Mouse (Mus musculus): Measurements from ENCODE around the gene Slc39a5. TPM values are rescaled to one million over a fixed set of nuclear protein-coding genes. Genes with fewer than 3 reads are reported as not detected.

The Slc39a5 gene
- polyA plus RNA-seq, 1 experiment from 2014 or later: 0.10 TPM

DNA sequence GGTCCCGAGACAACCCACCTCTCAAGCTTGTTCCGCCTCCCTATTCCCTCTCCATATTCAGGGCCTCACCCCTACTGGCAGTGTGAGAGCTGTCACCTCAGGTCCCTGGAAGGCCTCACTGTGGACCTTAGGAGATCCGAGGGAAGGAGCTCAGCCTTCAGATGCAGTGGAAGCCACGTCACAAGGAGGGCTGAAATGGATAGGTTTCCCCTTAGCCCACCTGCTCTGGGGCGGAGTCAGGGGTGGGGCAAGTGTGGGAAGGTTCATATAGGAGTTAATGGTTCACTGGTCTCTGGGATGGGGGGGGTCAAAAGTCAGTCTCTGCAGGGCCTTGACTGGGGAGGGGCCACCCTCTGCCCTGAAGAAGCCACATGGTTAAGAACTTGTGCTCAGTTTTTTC is 691 bp downstream of the Slc39a5 start:
- ATAC-seq: no peak
- no peak overlapping the region for H3K27ac ChIP-seq (ENCODE audit: low read length)
- WGBS: 36% methylated on average over 5 of the region's 5 CpGs
- H3K9ac ChIP-seq (replicated peaks; ENCODE audit: low read depth, low read length): no peak overlapping the region
- H3K4me3 ChIP-seq (replicated peaks; ENCODE audit: low read length): no peak overlapping the region
- H3K4me1 ChIP-seq (replicated peaks; ENCODE audit: control insufficient read depth, insufficient read depth, low read length): no peaks in the 10 kb centered on the region
- no peaks in the 10 kb centered on the region for H3K9me3 ChIP-seq (ENCODE audit: control insufficient read depth, low read length)
- no peaks in the 10 kb centered on the region for H3K27me3 ChIP-seq (replicated peaks; ENCODE audit: control insufficient read depth, insufficient read depth, low read length)
- H3K36me3 ChIP-seq (ENCODE audit: control insufficient read depth, insufficient read depth): no peaks in the 10 kb centered on the region
- H3K4me2 ChIP-seq (ENCODE audit: low read length): no peak overlapping the region

- Histone ChIP-seq H3K9ac (replicated peaks; ENCODE audit: low read depth, low read length) (no peak overlapping the region), H3K4me2 (ENCODE audit: low read length) (no peak overlapping the region), H3K4me3 (replicated peaks; ENCODE audit: low read length) (no peak overlapping the region), H3K4me1 (replicated peaks; ENCODE audit: control insufficient read depth, insufficient read depth, low read length) (no peaks in the 10 kb centered on the region), H3K9me3 (ENCODE audit: control insufficient read depth, low read length) (no peaks in the 10 kb centered on the region), H3K36me3 (ENCODE audit: control insufficient read depth, insufficient read depth) (peaks cover 6% of the 10 kb centered on the region; the same call in 1 of the 2 replicates), H3K27me3 (replicated peaks; ENCODE audit: control insufficient read depth, insufficient read depth, low read length) (no peaks in the 10 kb centered on the region), H3K27ac (ENCODE audit: low read length) (no peak overlapping the region)
- no peak for ATAC-seq
- 58% methylated on average over 7 of the region's 7 CpGs for WGBS
Measured at GRCm38 (mm10) chr10:128397466-128397865, 3.6 kb downstream of the Slc39a5 start.

DNA sequence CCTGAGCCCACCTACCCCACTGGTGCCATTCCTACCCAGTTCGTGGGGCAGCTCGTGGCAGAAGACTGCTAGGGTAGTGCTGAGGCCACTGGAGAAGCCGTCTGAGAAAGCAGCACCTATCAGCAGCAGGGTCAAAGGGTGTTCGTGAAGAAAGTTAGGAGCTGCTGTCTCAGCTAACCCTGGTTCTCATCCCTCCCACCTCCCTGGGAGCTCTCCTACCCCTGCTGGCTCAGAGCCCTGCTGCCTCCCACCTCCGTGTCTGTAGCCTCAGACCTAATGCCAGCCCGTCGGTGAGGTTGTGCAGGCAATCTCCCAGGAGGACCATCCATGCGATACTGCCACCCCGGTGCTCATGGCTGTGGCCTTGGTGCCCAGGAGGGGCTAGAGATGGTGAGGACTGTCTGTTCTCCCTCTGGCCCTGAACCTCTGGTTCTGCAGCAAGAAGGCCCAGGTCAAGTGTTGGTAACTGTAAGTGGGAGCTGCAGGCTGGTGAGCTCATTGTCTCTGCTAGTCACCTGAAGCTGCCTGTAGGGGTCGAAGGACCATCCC is 4.2 kb downstream of the Slc39a5 start:
- H3K27ac ChIP-seq (ENCODE audit: low read length): no peak overlapping the region
- no peaks in the 10 kb centered on the region for H3K9me3 ChIP-seq (ENCODE audit: control insufficient read depth, low read length)
- H3K4me1 ChIP-seq (replicated peaks; ENCODE audit: control insufficient read depth, insufficient read depth, low read length): no peaks in the 10 kb centered on the region
- no peak overlapping the region for H3K4me3 ChIP-seq (replicated peaks; ENCODE audit: low read length)
- no peak overlapping the region for H3K4me2 ChIP-seq (ENCODE audit: low read length)
- peaks cover 6% of the 10 kb centered on the region; the same call in 1 of the 2 replicates for H3K36me3 ChIP-seq (ENCODE audit: control insufficient read depth, insufficient read depth)
- no peak for ATAC-seq
- 69% methylated on average over 10 of the region's 10 CpGs for WGBS
- no peak overlapping the region for H3K9ac ChIP-seq (replicated peaks; ENCODE audit: low read depth, low read length)
- no peaks in the 10 kb centered on the region for H3K27me3 ChIP-seq (replicated peaks; ENCODE audit: control insufficient read depth, insufficient read depth, low read length)

DNA sequence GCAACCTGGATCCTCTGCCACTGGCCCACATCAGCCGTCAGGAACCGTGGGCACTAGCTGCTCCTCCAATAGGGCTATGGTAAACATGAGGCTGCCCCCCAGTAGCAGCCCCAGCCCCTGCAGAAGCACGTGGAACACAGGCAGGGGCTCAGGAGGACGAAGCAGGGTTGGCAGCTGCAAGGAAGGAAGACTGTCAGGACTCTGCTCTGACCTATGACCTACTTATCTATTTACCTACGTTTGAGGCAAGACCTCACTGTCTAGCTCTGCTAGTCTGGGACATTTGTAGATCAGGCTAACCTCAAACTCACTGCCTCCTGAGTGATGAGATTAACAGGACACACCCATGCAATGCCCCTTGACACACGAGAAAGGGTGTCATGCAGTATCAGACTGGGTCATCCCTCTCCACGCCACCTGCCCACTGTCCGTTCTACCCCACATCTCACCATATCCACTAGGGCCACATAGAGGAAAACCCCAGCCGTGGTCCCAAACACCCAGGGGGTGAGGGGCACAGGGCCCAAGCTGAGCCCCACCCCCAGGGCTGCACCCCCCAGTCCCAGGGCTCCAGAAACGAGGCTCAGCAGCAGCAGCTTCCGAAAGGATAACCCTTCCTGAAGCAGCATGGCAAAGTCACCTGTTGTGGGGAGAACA is 4.9 kb downstream of the Slc39a5 start:
- WGBS: 68% methylated on average over 11 of the region's 11 CpGs
- H3K36me3 ChIP-seq (ENCODE audit: control insufficient read depth, insufficient read depth): peaks cover 8% of the 10 kb centered on the region; the same call in 1 of the 2 replicates
- no peaks in the 10 kb centered on the region for H3K4me1 ChIP-seq (replicated peaks; ENCODE audit: control insufficient read depth, insufficient read depth, low read length)
- H3K9ac ChIP-seq (replicated peaks; ENCODE audit: low read depth, low read length): no peak overlapping the region
- H3K9me3 ChIP-seq (ENCODE audit: control insufficient read depth, low read length): no peaks in the 10 kb centered on the region
- no peak overlapping the region for H3K4me3 ChIP-seq (replicated peaks; ENCODE audit: low read length)
- H3K27ac ChIP-seq (ENCODE audit: low read length): no peak overlapping the region
- H3K27me3 ChIP-seq (replicated peaks; ENCODE audit: control insufficient read depth, insufficient read depth, low read length): no peaks in the 10 kb centered on the region
- ATAC-seq: no peak
- H3K4me2 ChIP-seq (ENCODE audit: low read length): no peak overlapping the region

DNA sequence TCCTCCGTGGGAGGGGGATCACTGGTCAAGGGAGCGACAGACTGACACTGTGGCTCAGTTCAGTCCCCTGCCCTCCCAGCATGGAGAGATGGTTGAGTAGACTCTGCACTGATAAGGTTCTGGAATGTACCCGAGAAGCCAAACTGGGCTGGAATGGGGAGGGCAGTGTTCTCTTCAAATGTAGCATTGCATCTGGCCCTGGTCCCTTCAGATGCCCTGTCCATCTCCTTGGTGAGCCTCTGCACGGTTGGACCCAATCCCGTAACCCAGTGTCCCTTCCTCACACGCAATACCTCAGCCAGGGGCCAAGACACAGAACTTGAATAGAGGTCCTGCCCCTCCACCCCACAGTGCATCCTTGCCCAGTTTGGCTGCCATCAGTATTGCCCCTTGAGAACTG is 9.2 kb downstream of the Slc39a5 start:
- H3K4me3 ChIP-seq (replicated peaks; ENCODE audit: low read length): no peak overlapping the region
- no peak overlapping the region for H3K27ac ChIP-seq (ENCODE audit: low read length)
- H3K27me3 ChIP-seq (replicated peaks; ENCODE audit: control insufficient read depth, insufficient read depth, low read length): no peaks in the 10 kb centered on the region
- no peaks in the 10 kb centered on the region for H3K9me3 ChIP-seq (ENCODE audit: control insufficient read depth, low read length)
- H3K9ac ChIP-seq (replicated peaks; ENCODE audit: low read depth, low read length): no peak overlapping the region
- H3K4me2 ChIP-seq (ENCODE audit: low read length): no peak overlapping the region
- no peaks in the 10 kb centered on the region for H3K4me1 ChIP-seq (replicated peaks; ENCODE audit: control insufficient read depth, insufficient read depth, low read length)
- WGBS: 86% methylated on average over 6 of the region's 6 CpGs
- no peak for ATAC-seq
- H3K36me3 ChIP-seq (ENCODE audit: control insufficient read depth, insufficient read depth): peaks cover 47% of the 10 kb centered on the region

GRCm38 (mm10) chr10:128390366-128390765 is 10.7 kb downstream of the Slc39a5 start:
- H3K27me3 ChIP-seq (replicated peaks; ENCODE audit: control insufficient read depth, insufficient read depth, low read length): no peaks in the 10 kb centered on the region
- no peak overlapping the region for H3K27ac ChIP-seq (ENCODE audit: low read length)
- peaks cover 54% of the 10 kb centered on the region for H3K36me3 ChIP-seq (ENCODE audit: control insufficient read depth, insufficient read depth)
- no peak for ATAC-seq
- 87% methylated on average over 12 of the region's 12 CpGs for WGBS
- no peaks in the 10 kb centered on the region for H3K4me1 ChIP-seq (replicated peaks; ENCODE audit: control insufficient read depth, insufficient read depth, low read length)
- H3K4me2 ChIP-seq (ENCODE audit: low read length): no peak overlapping the region
- H3K9me3 ChIP-seq (ENCODE audit: control insufficient read depth, low read length): no peaks in the 10 kb centered on the region
- H3K4me3 ChIP-seq (replicated peaks; ENCODE audit: low read length): no peak overlapping the region
- no peak overlapping the region for H3K9ac ChIP-seq (replicated peaks; ENCODE audit: low read depth, low read length)

DNA sequence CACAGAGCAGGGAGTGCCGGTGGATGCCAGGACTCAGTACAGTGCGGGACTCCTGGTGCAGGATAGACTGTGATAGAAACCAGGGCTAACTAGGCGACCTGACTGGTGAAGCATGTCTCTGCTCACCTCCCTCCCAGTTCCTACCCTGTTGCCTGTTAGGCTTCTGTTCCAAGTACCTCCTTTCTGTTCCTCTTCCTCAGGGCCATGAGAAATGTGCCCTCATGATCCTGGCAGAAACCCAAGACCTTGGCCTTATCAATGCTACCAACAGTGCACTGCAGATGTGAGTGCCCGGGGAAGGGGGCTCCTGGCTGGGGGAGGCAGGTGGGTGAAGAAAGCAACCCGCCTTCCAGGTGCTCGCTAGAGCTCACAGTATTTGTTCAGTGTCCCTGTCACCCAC is 11.5 kb downstream of the Slc39a5 start:
- no peak for ATAC-seq
- H3K27ac ChIP-seq (ENCODE audit: low read length): no peak overlapping the region
- WGBS: 85% methylated on average over 6 of the region's 6 CpGs
- no peak overlapping the region for H3K4me3 ChIP-seq (replicated peaks; ENCODE audit: low read length)
- H3K9ac ChIP-seq (replicated peaks; ENCODE audit: low read depth, low read length): no peak overlapping the region
- no peaks in the 10 kb centered on the region for H3K27me3 ChIP-seq (replicated peaks; ENCODE audit: control insufficient read depth, insufficient read depth, low read length)
- no peaks in the 10 kb centered on the region for H3K9me3 ChIP-seq (ENCODE audit: control insufficient read depth, low read length)
- no peak overlapping the region for H3K4me2 ChIP-seq (ENCODE audit: low read length)
- H3K36me3 ChIP-seq (ENCODE audit: control insufficient read depth, insufficient read depth): peaks cover 61% of the 10 kb centered on the region
- H3K4me1 ChIP-seq (replicated peaks; ENCODE audit: control insufficient read depth, insufficient read depth, low read length): no peaks in the 10 kb centered on the region

GRCm38 (mm10) chr10:128388941-128389340 is 12.1 kb downstream of the Slc39a5 start:
- no peak for ATAC-seq
- Histone ChIP-seq H3K9ac (replicated peaks; ENCODE audit: low read depth, low read length) (no peak overlapping the region), H3K4me1 (replicated peaks; ENCODE audit: control insufficient read depth, insufficient read depth, low read length) (no peaks in the 10 kb centered on the region), H3K36me3 (ENCODE audit: control insufficient read depth, insufficient read depth) (peaks cover 62% of the 10 kb centered on the region), H3K27ac (ENCODE audit: low read length) (no peak overlapping the region), H3K9me3 (ENCODE audit: control insufficient read depth, low read length) (no peaks in the 10 kb centered on the region), H3K4me3 (replicated peaks; ENCODE audit: low read length) (no peak overlapping the region), H3K4me2 (ENCODE audit: low read length) (no peak overlapping the region), H3K27me3 (replicated peaks; ENCODE audit: control insufficient read depth, insufficient read depth, low read length) (no peaks in the 10 kb centered on the region)
- 87% methylated on average over 14 of the region's 14 CpGs for WGBS

DNA sequence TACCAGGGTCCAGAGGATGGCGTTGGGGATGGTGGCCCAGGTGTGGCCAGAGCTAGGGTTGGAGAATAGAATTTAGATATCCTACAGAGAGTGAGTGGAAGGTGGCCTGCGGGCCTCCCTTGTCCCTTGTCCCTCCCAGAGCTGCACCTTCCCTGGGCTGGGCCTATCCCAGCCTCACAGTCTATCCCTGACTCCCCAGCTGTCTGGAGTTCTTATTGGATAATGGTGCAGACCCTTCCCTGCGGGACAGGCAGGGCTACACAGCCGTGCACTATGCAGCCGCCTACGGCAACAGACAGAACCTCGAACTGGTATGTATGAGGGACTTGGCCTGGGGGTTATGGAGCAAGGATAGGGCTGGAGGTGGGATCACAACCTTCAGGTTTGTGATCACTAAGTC is 15.1 kb downstream of the Slc39a5 start:
- no peak for ATAC-seq
- Histone ChIP-seq H3K36me3 (ENCODE audit: control insufficient read depth, insufficient read depth) (peaks cover 77% of the 10 kb centered on the region), H3K27me3 (replicated peaks; ENCODE audit: control insufficient read depth, insufficient read depth, low read length) (no peaks in the 10 kb centered on the region), H3K27ac (ENCODE audit: low read length) (no peak overlapping the region), H3K4me3 (replicated peaks; ENCODE audit: low read length) (no peak overlapping the region), H3K4me1 (replicated peaks; ENCODE audit: control insufficient read depth, insufficient read depth, low read length) (no peaks in the 10 kb centered on the region), H3K9ac (replicated peaks; ENCODE audit: low read depth, low read length) (no peak overlapping the region), H3K9me3 (ENCODE audit: control insufficient read depth, low read length) (no peaks in the 10 kb centered on the region), H3K4me2 (ENCODE audit: low read length) (no peak overlapping the region)
- WGBS: 87% methylated on average over 7 of the region's 7 CpGs

All from forebrain, embryonic 16.5 days (tissue).